Mouse (Mus musculus) spleen, adult 2 months (tissue): Measurements from ENCODE around the gene Tmem131.

Experiments
- CTCF ChIP-seq: fragments of 200-500 bp; IDR thresholded peaks from 2 replicates; pipeline ENCODE4 v1.5.1; 2011; ENCODE audit warnings: mild to moderate bottlenecking, inconsistent platforms; ENCODE audit not compliant: insufficient read depth, insufficient read length, insufficient replicate concordance; ENCODE audit errors: extremely low read depth
- POLR2A ChIP-seq: fragments of 200-500 bp; IDR thresholded peaks from 2 replicates; pipeline ENCODE4 v1.6.1; 2011; ENCODE audit warnings: low read depth, low read length, inconsistent platforms

DNA sequence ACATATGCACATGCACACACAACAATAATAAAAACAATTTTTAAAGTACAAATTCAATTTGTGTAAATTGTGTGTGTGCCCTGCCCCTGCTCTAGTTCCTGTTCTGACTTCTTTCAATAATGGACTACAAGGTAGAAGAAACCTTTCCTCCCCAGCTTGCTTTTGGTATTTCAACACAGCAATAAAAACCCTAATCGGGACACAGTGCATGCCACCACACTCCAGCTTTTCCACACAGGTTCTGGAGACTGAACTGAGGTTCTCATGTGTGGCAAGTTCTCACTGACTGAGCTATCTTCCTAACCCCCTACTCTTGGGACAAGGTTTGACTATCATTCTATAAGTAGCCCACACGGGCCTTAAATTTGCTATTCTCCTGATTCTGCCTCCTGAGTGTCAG is 43.8 kb downstream of the Tmem131 start:
- TF ChIP-seq CTCF (no peak), POLR2A (no peak)
